Mouse (Mus musculus) myocyte (in vitro differentiated cells): Measurements from ENCODE around the gene Ppp1r21. TPM values are rescaled to one million over a fixed set of nuclear protein-coding genes. Genes with fewer than 3 reads are reported as not detected.

Experiments used
- H3K27me3 ChIP-seq: one replicate; pipeline ENCODE4 v1.6.1; 2011; ENCODE audit not compliant: control insufficient read depth, insufficient read depth, insufficient read length
- H3K36me3 ChIP-seq: one replicate; pipeline ENCODE4 v1.6.1; 2011; ENCODE audit not compliant: control insufficient read depth, insufficient read depth
- H3K4me2 ChIP-seq: one replicate; pipeline ENCODE4 v1.6.1; 2011; ENCODE audit warnings: low read depth, control low read depth
- H3K4me3 ChIP-seq: one replicate; pipeline ENCODE4 v1.5.1; 2011; ENCODE audit warnings: mild to moderate bottlenecking, control low read depth, moderate library complexity
- H3K79me2 ChIP-seq: one replicate; pipeline ENCODE4 v1.6.1; 2011; ENCODE audit not compliant: control insufficient read depth, insufficient read depth
- H3ac ChIP-seq: one replicate; pipeline ENCODE4 v1.6.1; 2011; ENCODE audit not compliant: control insufficient read depth, insufficient read length
- CEBPB ChIP-seq: IDR thresholded peaks from 2 replicates; pipeline ENCODE4 v1.6.1; 2011; ENCODE audit warnings: mild to moderate bottlenecking, moderate library complexity; ENCODE audit not compliant: poor library complexity, insufficient read depth, severe bottlenecking
- E2F4 ChIP-seq: IDR thresholded peaks from one replicate; pipeline ENCODE4 v1.6.1; 2011; ENCODE audit warnings: mild to moderate bottlenecking, control low read depth, moderate library complexity; ENCODE audit not compliant: insufficient read depth
- MAX ChIP-seq: IDR thresholded peaks from one replicate; pipeline ENCODE4 v1.6.1; 2011; ENCODE audit warnings: low read depth, mild to moderate bottlenecking, control low read depth
- MYOD1 ChIP-seq, 3 experiments: IDR thresholded peaks; one replicate each; pipeline ENCODE4 v1.6.1; 2011; ENCODE audit warnings: control low read depth in 2 of 3, low read depth in 2 of 3, mild to moderate bottlenecking in 2 of 3, moderate library complexity in 1 of 3; ENCODE audit not compliant: insufficient read length in 2 of 3, control insufficient read depth in 1 of 3
- MYOG ChIP-seq, 3 experiments: IDR thresholded peaks; one replicate each; pipeline ENCODE4 v1.6.1; 2011; ENCODE audit warnings: control low read depth in 2 of 3, low read depth in 2 of 3, mild to moderate bottlenecking in 2 of 3; ENCODE audit not compliant: insufficient read length in 2 of 3, control insufficient read depth in 1 of 3, insufficient read depth in 1 of 3
- POLR2A ChIP-seq: IDR thresholded peaks from one replicate; pipeline ENCODE4 v1.6.1; 2011; ENCODE audit warnings: low read depth, mild to moderate bottlenecking, control low read depth, moderate library complexity; ENCODE audit not compliant: insufficient read length
- POLR2AphosphoS2 ChIP-seq: IDR thresholded peaks from one replicate; pipeline ENCODE4 v1.6.1; 2011; ENCODE audit warnings: low read depth, control low read depth; ENCODE audit not compliant: insufficient read length
- REST ChIP-seq: IDR thresholded peaks from one replicate; pipeline ENCODE4 v1.6.1; 2011; ENCODE audit warnings: mild to moderate bottlenecking, control low read depth, moderate library complexity; ENCODE audit not compliant: insufficient read depth, insufficient read length
- SRF ChIP-seq: IDR thresholded peaks from one replicate; pipeline ENCODE4 v1.6.1; 2011; ENCODE audit warnings: low read depth; ENCODE audit not compliant: control insufficient read depth, insufficient read length
- TCF12 ChIP-seq: IDR thresholded peaks from one replicate; pipeline ENCODE4 v1.6.1; 2011; ENCODE audit warnings: mild to moderate bottlenecking, control low read depth; ENCODE audit not compliant: poor library complexity, insufficient read depth, severe bottlenecking
- TCF3 ChIP-seq: IDR thresholded peaks from one replicate; pipeline ENCODE4 v1.6.1; 2011; ENCODE audit warnings: low read depth, control low read depth; ENCODE audit not compliant: insufficient read length
- USF1 ChIP-seq: IDR thresholded peaks from one replicate; pipeline ENCODE4 v1.6.1; 2011; ENCODE audit warnings: low read depth, mild to moderate bottlenecking, control low read depth, moderate library complexity
- polyA plus RNA-seq: library from polyadenylated mRNA; unstranded; fragments of >200 nt; fragmentation: generic; extraction: Trizol; gene quantifications from one replicate; pipeline ENCODE4 v1.2.1, GENCODE M21; 2012; ENCODE audit warnings: missing spikeins

The Ppp1r21 gene
- polyA plus RNA-seq, 1 experiment: 11.5 TPM

GRCm38 (mm10) chr17:88494121-88494771, 35.7 kb upstream of the Ppp1r21 start:
- H3K4me2 ChIP-seq: no peak overlapping the region
- TF ChIP-seq MYOD1 (IDR thresholded peaks at IDR 0.05; ENCODE audit: control insufficient read depth in 1 of 3, insufficient read length in 2 of 3, low read depth in 2 of 3) (no peak), TCF12 (no peak), MAX (no peak), MYOG (IDR thresholded peaks at IDR 0.05; ENCODE audit: control insufficient read depth in 1 of 3, insufficient read depth in 1 of 3, insufficient read length in 2 of 3, low read depth in 2 of 3) (no peak), CEBPB (no peak), REST (no peak), POLR2AphosphoS2 (no peak), TCF3 (no peak), SRF (no peak), USF1 (no peak), E2F4 (no peak), POLR2A (no peak)

GRCm38 (mm10) chr17:88494772-88495132, 35.2 kb upstream of the Ppp1r21 start:
- Histone ChIP-seq H3K27me3 (no peaks in the 10 kb centered on the region), H3K4me3 (no peak overlapping the region), H3K36me3 (peaks cover 6% of the 10 kb centered on the region), H3K4me2 (no peak overlapping the region), H3K79me2 (no peaks in the 10 kb centered on the region), H3ac (no peak overlapping the region)
- TF ChIP-seq E2F4 (no peak), POLR2A (no peak), CEBPB (no peak), MYOG (IDR thresholded peaks at IDR 0.05; ENCODE audit: control insufficient read depth in 1 of 3, insufficient read depth in 1 of 3, insufficient read length in 2 of 3, low read depth in 2 of 3) (no peak), REST (no peak), TCF12 (no peak), SRF (no peak), USF1 (no peak), TCF3 (no peak), MYOD1 (IDR thresholded peaks at IDR 0.05; ENCODE audit: control insufficient read depth in 1 of 3, insufficient read length in 2 of 3, low read depth in 2 of 3) (no peak), MAX (no peak), POLR2AphosphoS2 (no peak)

More at GRCm38 (mm10) chr17:88494121-88494771, 35.7 kb upstream of the Ppp1r21 start:
- no peak overlapping the region for H3ac ChIP-seq
- no peaks in the 10 kb centered on the region for H3K27me3 ChIP-seq
- H3K36me3 ChIP-seq: peaks cover 6% of the 10 kb centered on the region
- H3K79me2 ChIP-seq: no peaks in the 10 kb centered on the region
- no peak overlapping the region for H3K4me3 ChIP-seq

GRCm38 (mm10) chr17:88498090-88498682, 31.7 kb upstream of the Ppp1r21 start:
- no peak overlapping the region for H3ac ChIP-seq
- H3K79me2 ChIP-seq: no peaks in the 10 kb centered on the region
- H3K4me2 ChIP-seq: no peak overlapping the region
- H3K4me3 ChIP-seq: no peak overlapping the region
- no peak for TF ChIP-seq MYOD1 (IDR thresholded peaks at IDR 0.05; ENCODE audit: control insufficient read depth in 1 of 3, insufficient read length in 2 of 3, low read depth in 2 of 3)
- TF ChIP-seq USF1: no peak
- no peak for TF ChIP-seq CEBPB
- no peak for TF ChIP-seq TCF3
- TF ChIP-seq POLR2AphosphoS2: no peak
- no peak for TF ChIP-seq SRF
- TF ChIP-seq E2F4: no peak
- TF ChIP-seq REST: no peak
- no peak for TF ChIP-seq MAX
- no peak for TF ChIP-seq POLR2A
- TF ChIP-seq TCF12: no peak
- no peak for TF ChIP-seq MYOG (IDR thresholded peaks at IDR 0.05; ENCODE audit: control insufficient read depth in 1 of 3, insufficient read depth in 1 of 3, insufficient read length in 2 of 3, low read depth in 2 of 3)
- no peaks in the 10 kb centered on the region for H3K27me3 ChIP-seq
- H3K36me3 ChIP-seq: no peaks in the 10 kb centered on the region

GRCm38 (mm10) chr17:88504056-88504455, 25.9 kb upstream of the Ppp1r21 start:
- no peak for TF ChIP-seq MYOG (IDR thresholded peaks at IDR 0.05; ENCODE audit: control insufficient read depth in 1 of 3, insufficient read depth in 1 of 3, insufficient read length in 2 of 3, low read depth in 2 of 3)
- TF ChIP-seq E2F4: no peak
- TF ChIP-seq POLR2AphosphoS2: no peak
- TF ChIP-seq TCF3: no peak
- TF ChIP-seq CEBPB: no peak
- no peak for TF ChIP-seq REST
- TF ChIP-seq SRF: no peak
- TF ChIP-seq POLR2A: no peak
- no peak for TF ChIP-seq MYOD1 (IDR thresholded peaks at IDR 0.05; ENCODE audit: control insufficient read depth in 1 of 3, insufficient read length in 2 of 3, low read depth in 2 of 3)
- TF ChIP-seq TCF12: no peak
- no peak for TF ChIP-seq MAX
- no peak for TF ChIP-seq USF1
- Histone ChIP-seq H3K79me2 (no peaks in the 10 kb centered on the region), H3K36me3 (no peaks in the 10 kb centered on the region)

More at GRCm38 (mm10) chr17:88504056-88504455, 25.9 kb upstream of the Ppp1r21 start:
- Histone ChIP-seq H3K27me3 (no peaks in the 10 kb centered on the region), H3K4me3 (no peak overlapping the region), H3K4me2 (no peak overlapping the region), H3ac (no peak overlapping the region)
